Mouse (Mus musculus): ENCODE results near the gene Fam168a.

The Fam168a gene

DNA sequence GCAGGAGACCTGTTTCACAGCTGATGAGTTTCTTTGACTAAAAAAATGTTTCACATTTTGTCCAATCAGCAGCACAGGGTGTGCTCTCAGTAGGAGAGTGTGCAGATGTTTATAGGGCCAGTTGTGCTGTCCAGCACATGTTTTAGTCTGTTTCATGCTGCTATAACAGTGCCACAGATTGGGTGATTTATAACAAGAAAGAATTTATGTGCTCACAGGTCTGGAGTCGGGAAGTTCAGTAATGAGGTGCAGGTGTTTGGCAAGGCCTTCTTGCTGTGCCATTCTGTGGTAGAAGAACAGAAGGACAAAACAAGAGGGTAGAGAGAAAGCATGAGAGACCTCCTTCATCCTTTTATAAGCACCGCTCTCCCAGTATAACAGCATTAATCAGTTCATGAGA, 78.2 kb downstream of the Fam168a start:
- no peak for DNase-seq

DNA sequence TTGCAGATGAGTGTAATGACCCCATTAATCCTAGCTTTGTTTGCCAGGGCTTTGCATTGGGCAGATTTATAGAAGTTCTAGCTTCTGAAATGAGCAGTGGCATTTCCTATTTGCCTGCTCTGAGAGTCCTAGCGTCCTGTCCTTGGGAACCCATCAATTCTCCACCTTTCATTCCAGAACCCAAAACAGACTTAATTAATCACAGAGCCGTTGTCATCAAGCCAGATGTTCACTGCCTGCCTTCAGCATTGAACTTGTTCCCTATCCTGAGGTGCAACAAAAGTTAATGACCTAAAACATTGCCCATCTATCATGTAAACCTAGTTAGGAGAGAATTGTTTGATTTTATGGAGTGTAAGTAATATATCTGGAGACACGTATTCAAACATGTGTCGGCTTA, 79.0 kb downstream of the Fam168a start:
- DNase-seq: no peak

DNA sequence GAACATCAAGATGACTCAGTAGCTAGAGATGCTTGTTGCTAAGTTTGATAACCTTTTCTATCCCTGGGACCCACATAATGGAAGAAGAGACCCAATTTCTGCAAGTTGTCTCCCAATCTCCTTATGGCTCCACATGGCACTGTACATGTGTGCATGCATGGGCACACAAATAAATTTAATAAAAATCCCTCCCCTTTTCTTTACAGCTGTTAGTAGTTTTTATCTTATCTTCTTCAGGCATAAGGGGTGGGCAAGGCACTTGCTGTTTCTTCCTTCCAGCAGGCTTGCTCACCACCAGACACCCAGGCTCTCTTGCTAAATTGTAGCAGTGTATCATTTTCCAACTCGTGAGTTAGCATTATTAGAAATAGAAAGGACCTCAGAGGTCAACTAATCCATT, 79.6 kb downstream of the Fam168a start:
- DNase-seq: no peak

DNA sequence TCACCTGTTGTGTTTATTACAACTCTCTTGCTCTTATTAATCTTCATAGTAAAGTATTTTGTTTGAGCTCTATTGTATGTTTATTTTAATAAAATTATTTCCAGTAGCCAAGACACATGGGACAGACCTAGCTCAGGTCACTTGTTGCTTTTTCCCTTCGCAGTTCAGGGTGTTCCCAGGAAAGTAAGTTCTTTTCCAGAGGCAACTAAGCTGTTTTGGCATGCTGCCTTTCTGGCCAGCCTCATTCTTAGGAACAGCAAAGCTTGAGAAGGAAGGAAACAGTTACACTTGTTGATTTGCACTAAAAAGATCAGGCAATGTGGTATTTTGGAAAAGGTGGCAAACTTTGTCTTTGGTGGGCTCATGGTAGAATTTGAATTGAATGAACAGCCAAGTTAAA, 81.9 kb downstream of the Fam168a start:
- no peak for DNase-seq

DNA sequence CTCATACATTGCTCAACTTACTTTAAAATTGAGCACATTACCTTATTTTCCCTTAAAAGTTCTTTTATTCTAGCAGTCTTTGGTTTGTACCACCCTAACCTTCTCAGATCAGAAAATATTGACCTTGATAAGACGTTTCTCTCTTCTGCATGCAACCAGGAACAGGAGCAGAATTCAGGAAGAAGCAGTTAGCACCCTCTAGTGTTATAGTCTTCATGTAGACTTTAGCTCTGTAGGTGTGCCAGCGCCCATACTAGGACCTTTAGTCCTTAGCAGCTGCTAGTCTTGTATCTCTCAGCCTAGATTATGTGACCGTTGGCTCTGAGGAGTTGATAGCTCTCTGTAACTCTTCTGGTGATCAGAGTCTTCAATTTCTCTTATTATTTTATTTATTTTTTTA, 92.4 kb downstream of the Fam168a start:
- peak; percentile 19 for DNase-seq

DNA sequence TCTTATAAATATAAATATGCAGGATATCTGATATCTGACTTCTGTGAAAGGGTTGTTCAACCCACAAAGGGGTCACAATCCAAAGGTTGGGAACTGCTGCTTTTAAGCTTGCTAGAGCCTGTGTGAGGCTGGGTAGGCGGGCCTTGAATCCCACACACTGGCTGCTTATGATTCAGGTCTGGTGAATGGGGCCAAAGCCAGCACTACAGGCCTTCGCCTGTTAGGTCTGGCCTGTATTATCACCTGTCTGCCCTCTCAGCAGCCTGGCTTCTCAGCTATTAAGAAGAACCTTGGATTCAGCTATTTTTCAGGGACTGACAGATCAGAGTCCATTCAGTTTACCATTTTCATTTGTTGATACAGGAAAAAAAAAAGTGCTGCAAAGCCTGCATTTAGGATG, 99.0 kb downstream of the Fam168a start:
- no peak for DNase-seq

DNA sequence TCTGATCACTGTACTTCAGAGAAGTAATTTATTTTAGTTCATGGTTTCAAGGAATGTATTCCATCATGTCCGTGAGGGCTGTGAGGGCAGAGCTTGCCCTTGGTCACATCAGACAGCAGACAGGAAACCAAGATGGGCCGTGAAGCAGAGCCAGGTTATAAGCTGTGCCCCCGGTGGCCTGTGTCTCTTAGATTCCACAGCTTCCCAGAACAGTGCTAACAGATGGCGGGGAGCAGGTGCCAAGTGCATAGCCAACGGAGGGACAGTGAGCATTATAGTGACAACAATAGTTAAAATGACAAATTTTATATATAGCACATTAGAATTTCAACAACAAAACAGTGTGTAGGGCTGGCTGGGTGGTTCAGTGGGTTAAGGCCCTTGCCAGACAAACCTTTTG, 105.5 kb downstream of the Fam168a start:
- no peak for DNase-seq

DNA sequence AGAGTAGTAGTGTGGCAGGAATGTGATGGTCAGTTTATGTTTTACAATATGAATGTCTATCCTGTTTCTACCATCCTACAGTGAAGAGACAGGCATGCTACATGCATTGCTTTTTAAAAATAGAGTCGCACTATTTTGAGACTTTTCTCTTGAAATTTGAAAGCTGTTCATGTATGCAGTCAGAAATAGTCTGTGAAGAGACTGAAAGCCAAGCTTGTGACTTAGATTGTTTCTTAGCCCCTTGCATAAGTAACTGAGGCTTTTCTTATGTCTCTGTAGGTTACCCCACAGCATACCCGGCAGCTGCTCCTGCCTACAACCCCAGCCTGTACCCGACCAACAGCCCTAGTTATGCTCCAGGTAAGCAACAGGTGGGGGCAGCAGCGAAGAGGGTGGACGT, 106.2 kb downstream of the Fam168a start:
- no peak for DNase-seq

DNA sequence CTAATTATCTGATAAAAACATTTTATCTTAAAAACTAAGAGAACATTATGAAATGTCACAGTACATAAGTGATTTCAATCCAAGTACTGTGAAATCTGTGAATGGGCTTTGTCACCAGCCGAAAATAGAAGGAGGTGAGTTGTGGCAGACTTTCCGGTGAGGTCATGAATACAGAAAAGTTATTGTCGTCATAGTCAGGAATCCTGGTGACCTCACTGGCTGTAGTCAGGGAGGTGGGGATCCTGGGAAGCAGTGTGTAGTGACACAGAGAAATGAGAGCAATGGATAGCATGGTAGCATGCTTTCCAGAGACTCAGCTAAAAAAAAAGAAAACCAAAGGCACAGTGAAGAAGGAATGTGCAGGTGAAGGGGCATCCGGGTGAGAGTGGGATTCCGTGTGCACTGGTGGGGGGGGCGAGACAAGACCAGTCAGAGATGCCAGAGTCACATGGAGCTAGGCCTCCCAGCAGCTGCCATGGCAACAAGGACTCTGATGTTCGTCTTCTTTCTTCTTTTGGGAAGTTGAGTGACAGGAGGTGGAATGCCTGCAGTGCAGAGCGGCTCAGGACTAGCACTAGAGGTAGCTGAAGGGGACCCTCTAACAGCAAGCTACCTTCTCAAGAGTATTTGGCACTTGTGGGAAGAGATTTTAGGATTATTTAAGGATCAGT, 109.6 kb downstream of the Fam168a start:
- DNase-seq: peak; percentile 59

DNA sequence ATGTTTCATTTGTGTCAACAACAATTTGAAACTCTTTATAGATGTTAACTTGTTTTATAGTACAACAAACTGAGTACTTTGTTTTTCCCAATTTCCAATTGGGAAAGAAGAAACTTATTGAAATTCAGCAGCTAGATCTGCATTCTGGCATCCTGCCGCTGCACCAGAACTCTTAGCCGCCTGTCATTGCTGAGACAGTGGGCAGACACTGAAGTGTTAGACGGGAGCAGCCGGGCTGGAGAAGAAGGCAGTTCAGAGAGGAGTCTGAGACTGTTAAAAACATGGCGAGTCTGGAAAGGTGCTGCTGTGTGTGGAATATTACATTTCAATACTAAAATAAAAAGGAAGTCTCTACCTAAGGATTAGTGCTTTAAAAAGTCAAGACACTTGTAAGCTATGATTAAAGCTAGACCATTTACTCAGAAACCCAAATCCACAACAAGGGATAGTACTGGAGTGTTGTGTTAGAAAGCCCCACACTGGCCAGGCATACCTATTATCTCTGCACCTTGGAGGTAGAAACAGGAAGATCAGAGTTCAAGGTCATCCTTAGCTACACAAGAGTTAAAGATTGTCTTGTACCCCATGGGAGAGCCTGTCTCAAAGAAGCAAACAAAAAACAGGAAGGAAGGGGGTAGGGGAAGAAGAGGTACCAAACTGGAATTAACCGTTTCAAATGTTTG, 110.5 kb downstream of the Fam168a start:
- DNase-seq: no peak

DNA sequence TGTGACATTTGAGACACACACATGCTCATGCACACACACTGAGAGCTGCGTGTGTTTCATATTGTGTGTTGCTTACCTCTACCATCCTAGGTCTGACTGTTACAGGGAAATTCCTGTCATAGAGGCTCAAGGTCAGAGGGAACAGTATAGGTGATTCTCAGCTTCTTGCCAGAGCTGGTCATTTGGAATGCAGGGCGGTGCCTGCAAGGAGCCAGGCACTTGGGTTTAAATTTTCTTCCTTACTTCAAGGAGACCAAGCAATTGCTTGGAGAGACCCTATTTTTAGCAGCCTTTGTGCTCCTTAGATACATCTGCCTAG, 111.0 kb downstream of the Fam168a start:
- DNase-seq: no peak

DNA sequence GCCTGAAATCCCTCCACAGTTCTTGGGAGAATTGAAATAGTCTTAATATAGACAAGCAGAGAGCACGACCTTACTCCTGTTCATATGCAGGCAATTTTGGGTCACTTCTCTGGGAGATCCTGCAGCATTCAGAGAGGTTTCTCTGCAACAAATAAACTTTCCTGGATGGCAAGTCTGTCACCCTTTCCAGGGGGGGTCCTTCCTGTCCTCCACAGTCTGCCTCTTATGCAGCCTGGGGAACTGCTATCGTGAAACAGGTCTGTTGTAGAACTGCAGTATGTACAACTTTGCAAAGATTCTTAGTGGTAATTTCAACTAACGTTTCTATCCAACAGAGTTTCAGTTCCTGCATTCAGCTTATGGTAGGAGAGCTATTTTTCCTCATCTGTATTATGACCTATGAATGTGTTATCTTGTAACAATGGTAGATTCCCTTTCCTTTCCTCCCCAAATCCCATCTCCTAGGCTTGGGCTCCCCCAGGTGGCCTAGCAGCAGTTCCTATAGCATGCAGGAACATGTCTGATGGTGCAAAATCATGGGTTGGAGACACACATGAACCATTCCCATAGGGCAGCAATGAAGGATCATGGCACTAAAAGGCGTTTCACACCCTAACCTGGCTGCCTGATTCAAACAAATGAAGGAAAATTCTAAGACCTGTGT, 112.1 kb downstream of the Fam168a start:
- peak; percentile 29 for DNase-seq

DNA sequence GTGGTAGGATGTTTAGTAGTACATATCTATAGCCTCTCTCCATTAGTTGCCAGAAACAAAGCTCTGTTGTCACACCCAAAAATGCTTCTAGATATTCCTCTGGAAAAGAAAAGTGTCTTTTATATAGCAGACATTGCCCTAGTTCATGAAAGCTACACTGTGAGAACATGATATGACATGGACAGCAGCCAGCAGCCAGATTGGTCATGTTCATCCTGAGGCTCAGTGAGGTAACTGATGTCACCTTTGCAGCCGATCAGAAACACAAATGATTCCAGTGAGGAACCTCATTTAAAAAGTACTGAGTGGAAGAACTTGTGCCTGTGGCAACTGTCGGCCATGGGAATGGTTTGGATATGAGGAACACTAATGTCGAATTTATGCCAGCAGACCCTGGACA, 118.2 kb downstream of the Fam168a start:
- no peak for DNase-seq

DNA sequence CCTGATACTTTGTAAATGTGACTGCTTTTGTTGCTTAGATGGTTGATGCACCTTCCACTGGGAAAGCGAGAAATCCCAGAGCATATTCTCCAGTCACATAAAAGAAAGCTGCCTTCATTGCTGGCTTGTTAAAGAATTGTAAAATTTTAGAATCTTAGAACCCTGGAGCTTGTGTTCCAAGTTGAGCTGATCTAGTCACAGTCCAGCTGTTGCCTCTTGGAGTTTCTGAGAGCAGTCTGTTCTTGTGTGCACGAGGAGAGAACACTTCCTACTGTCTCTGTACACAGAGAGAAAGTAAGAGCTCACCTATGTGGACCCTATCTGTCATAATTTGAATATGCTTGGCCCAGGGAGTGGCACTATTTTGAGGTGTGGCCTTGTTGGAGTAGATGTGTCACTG, 122.1 kb downstream of the Fam168a start:
- no peak for DNase-seq

DNA sequence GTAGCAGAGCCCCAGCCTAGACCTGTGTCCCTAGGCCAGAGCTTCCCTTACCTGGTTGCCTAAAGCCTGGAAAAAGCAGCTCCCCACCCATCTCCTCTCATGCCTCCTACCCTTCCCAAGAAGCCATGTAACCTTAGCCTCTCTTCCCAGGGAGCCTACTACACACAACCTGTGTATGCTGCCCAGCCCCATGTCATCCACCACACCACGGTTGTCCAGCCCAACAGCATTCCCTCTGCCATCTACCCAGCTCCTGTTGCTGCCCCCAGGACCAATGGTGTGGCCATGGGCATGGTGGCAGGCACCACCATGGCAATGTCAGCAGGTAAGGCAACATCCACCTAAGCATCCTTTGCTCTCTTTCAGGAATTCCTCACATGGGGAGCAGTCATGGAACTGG, 127.4 kb downstream of the Fam168a start:
- DNase-seq: no peak

DNA sequence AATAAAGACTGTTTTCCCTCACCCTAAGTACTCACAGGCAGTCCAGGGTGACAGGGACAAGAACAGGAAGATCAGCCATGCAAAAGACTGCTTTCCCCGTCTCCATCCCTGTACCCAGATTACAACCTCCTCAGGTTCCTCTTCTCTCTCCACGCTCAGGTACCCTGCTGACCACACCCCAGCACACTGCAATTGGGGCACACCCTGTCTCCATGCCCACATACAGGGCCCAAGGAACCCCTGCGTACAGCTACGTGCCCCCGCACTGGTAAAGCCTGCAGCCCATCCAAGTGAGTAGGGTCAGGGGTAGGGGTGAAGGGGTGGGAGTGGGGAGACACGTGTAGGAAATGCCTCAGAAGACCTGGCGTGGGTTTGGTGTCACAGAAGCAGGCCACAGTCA, 128.7 kb downstream of the Fam168a start:
- DNase-seq: no peak

DNA sequence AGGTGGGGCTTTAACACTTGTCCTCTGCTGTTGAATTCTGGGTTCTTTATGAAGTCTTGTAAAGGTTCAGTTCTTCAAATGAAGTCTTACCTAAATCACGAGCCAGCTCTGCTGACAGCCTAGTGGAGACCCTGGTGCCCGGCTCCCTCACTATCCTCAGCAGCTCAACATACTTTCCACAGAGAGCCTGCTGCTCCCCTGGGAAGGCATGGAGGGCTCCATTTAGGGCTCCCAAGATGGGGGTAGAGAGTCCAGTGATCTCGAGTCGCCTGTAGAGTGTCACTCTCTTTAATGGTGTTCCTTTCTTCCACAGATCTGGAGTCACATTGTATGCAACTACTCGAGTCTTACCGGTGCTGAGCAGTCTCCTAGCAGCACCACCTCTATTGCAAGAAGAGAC, 129.3 kb downstream of the Fam168a start:
- no peak for DNase-seq

DNA sequence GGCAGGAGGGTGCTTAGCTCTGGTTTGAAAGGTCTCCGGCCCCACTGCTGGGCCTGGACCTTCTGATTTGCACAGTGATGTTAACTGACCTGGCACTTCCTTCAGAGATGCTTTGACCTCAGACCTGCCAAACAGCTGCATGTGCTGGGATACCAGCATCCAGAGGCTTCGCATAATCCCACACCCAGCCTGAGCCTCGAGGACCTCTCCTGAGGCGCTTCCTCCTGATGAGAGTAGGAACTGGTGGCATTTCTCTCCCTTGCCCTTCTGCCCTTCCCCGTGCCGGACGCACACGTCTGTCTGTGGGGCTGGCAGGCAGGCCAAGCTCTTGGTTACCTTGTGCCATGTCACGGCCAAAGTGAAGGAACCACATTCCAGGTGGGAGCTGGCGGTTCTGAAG, 130.2 kb downstream of the Fam168a start:
- no peak for DNase-seq

DNA sequence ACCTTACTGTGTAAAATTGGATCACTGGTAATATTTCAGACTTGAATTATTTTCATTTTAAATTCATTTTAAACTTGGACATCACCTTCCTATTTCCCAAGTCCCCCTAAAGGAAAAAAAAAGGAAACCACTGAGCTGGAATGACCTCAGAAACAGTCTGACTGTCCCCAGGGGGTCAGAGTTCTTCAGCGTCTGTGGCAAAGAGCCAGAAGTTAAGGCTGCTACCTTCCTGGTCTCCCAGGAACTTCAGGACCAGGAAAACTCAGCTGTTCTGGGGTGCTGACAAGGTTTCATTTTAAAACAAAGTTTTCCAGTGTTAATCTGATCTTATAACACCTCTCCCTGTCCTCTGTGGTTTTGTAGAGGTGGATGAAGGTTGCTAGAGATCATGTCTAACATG, 131.3 kb downstream of the Fam168a start:
- no peak for DNase-seq

DNA sequence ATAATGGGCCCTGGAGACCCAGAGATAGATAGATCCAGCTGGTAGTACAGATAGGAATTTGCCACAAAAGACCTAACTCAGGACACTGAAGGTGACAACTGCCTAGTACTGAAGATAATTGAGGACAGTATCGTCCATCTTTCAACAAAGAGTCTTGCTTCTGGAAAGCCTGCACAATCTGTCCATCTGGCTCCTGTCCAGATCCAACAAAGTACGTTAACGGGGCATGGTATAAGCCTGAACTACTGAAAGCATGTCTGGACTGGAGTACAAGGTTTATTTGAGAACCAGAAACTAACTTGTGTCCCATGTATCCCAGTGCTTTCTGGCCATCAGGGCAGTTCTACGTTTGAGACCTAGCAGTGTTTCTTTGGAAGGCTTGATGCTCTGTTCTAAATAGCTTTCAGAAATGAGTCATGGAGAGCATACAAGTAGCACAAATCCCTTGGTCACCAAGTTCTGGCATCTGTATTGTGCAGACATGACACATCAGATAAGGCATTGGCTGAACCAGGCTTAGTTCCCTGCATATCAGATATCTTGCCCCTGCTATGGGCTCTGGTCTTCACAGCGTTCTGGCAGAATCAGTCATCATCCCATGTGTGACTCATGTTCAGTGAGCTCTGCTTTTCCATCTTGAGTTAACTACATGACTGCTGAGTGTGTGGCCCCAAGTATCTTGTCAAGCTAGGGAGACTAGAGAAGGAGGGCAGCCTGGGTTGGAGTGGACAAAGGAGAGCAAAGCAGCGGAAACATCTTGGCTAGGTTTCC, 133.4 kb downstream of the Fam168a start:
- no peak for DNase-seq

DNA sequence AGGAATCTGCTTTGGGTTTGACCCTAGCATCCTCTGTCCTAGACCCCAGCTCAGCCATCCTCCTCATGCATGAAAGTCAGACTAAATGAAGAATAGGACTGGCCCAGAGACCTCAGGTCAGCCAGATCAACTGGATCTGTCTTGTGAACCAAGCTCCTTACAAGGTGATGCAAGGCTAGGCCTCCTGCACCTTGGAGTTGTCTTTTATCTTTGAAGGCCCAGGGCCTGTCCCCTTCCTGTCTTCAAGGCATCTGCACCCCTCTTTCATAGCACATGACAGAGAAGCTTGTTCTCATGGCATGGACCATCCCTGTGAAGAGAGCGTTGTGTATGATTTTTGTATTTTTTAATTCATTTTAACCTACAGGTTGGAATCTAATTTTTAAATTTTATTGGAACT, 134.5 kb downstream of the Fam168a start:
- DNase-seq: no peak

DNA sequence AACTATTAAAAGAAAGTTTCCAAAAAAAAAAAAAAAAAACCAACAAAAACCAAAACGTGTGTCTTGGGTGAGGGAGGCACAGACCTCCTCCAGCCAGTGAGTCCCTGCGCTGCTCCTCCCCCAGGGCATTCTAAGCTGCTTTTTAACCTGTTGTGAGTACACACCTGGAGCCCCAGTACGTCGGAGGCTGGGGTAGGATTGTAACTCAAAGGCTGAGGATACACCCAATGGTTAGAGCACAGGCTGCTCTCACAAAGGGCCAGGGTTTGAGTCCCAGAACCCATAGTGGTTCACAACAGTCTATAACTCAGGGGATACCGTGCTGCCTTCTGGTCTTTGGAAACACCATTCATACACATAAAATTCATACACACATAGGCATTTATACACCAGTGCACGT, 135.2 kb downstream of the Fam168a start:
- no peak for DNase-seq

DNA sequence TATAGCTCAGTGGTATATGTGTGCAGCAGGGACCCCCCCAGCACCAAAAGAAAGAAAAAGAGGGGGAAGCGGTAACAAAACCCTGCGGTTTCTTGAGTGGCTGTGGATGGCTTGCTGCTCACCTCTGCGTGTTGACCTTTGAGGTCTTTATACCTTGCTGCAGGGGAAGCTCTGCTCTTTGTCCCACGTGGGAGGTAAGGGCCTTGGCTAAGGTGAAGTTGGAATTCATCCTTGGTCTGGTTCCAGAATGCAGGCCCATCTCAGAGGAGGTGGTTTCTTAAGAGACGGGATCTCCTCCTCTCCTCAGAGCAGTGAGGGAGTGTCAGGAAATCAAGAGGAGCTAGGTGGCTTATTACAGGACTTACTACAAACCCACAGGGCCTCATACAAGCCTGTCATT, 135.7 kb downstream of the Fam168a start:
- no peak for DNase-seq

DNA sequence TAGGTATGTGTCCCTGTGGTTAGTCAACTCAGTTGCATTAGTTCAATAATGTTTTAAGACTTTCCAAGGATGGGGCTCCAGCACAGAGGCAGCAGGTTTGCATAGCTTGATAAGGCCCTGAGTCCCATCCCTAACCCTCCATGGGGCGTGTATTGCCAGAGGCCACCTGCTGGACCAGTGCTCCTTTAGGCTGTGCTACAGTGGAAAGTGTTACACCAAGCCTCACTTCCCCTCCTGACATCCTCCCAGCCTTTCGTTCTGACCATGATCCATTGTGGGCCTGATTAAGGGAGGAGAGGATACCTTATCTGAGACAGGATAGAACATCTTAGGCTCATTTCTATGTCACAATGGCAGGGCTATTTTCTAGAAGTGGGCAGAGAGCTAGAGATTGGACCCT, 137.4 kb downstream of the Fam168a start:
- DNase-seq: no peak

Measured in retina, postnatal 1 day (tissue).